Mouse (Mus musculus) hindbrain, embryonic 15.5 days (tissue): ENCODE data around the gene Gna12. TPM values are rescaled to one million over a fixed set of nuclear protein-coding genes. Genes with fewer than 3 reads are reported as not detected.
A peak's percentile ranks its signal among the peaks of the same experiment; 100 is the strongest.

Experiments used
- ATAC-seq: fragments of 200-750 bp; cut with Nextera tagmentation; 2 replicates; pipeline ENCODE4 v1.8.0; 2017; ENCODE audit warnings: low read depth, moderate number of reproducible peaks, moderate TSS enrichment; ENCODE audit not compliant: low FRiP score
- H3K27ac ChIP-seq: fragments of 300-500 bp; sonication (generic); replicated peaks from 2 replicates; pipeline ENCODE4 v1.5.1; 2015; ENCODE audit warnings: mild to moderate bottlenecking, inconsistent platforms
- H3K27me3 ChIP-seq: fragments of 300-500 bp; sonication (generic); 2 replicates; pipeline ENCODE4 v1.6.1; 2015; ENCODE audit warnings: control low read depth, inconsistent platforms
- H3K36me3 ChIP-seq: fragments of 300-500 bp; sonication (generic); 2 replicates; pipeline ENCODE4 v1.6.1; 2015; ENCODE audit warnings: control low read depth, inconsistent platforms
- H3K4me1 ChIP-seq: fragments of 300-500 bp; sonication (generic); replicated peaks from 2 replicates; pipeline ENCODE4 v1.6.1; 2015; ENCODE audit warnings: control low read depth, inconsistent platforms
- H3K4me2 ChIP-seq: fragments of 300-500 bp; sonication (generic); 2 replicates; pipeline ENCODE4 v1.6.1; 2015; ENCODE audit warnings: moderate library complexity, mild to moderate bottlenecking, inconsistent platforms
- H3K4me3 ChIP-seq: fragments of 300-500 bp; sonication (generic); 2 replicates; pipeline ENCODE4 v1.5.1; 2015; ENCODE audit warnings: mild to moderate bottlenecking, inconsistent platforms
- H3K9ac ChIP-seq: fragments of 300-500 bp; sonication (generic); 2 replicates; pipeline ENCODE4 v1.6.1; 2015; ENCODE audit warnings: inconsistent platforms
- H3K9me3 ChIP-seq: fragments of 300-500 bp; sonication (generic); 2 replicates; pipeline ENCODE4 v1.6.1; 2016; ENCODE audit warnings: control low read depth, inconsistent platforms
- WGBS: fragments of 180-500 bp; shearing (Covaris S2); methylation state at CpG from one replicate; pipeline ENCODE4 v1.1.7; 2015; 5-methylcytosine and 5-hydroxymethylcytosine counted together
- polyA plus RNA-seq: library from polyadenylated mRNA; unstranded; fragments of >200 nt; fragmentation: Nextera tagmentation; extraction: Ambion mirVana; gene quantifications from 2 replicates; pipeline ENCODE4 v1.2.1, GENCODE M21; 2015

Gna12 gene
- polyA plus RNA-seq, 1 experiment from 2014 or later, result 70.0 TPM

- H3K4me2 ChIP-seq, result peak overlapping the region; percentile 21; the same call in 1 of the 2 replicates
- no peak overlapping the region for H3K4me3 ChIP-seq
- WGBS, result 22% methylated on average over 9 of the region's 9 CpGs
- H3K9me3 ChIP-seq, result no peaks in the 10 kb centered on the region
- no peaks in the 10 kb centered on the region for H3K36me3 ChIP-seq
- peaks cover 65% of the 10 kb centered on the region for H3K4me1 ChIP-seq
- H3K27ac ChIP-seq, result peak overlapping the region; percentile 84
- H3K9ac ChIP-seq, result no peak overlapping the region
- ATAC-seq, result peak; percentile 69
- no peaks in the 10 kb centered on the region for H3K27me3 ChIP-seq
Measured at GRCm38 (mm10) chr5:140790937-140791877, 39.0 kb downstream of the Gna12 start.

DNA sequence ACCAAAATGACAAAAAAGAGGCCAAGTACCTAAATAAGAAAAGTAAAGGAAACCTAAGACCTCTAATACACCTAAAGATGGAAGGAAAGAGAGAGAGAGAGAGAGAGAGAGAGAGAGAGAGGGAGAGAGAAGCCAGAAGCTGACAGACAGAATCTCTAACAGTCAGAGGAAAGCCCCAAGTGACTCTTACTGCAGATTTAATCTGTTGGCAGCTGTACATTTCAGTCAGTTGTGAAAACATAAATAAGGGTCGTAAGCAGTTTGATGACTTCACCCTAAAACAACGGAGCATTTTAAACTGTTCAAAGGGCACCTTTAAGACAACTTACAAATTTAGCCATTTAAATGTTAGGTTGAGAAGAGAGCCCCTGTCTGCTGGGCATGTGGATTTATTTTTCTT lies 39.8 kb downstream of the Gna12 start:
- H3K4me1 ChIP-seq, result peaks cover 70% of the 10 kb centered on the region

GRCm38 (mm10) chr5:140789561-140789960 lies 40.7 kb downstream of the Gna12 start:
- Histone ChIP-seq H3K9ac (no peak overlapping the region), H3K27me3 (no peaks in the 10 kb centered on the region), H3K4me1 (peaks cover 64% of the 10 kb centered on the region), H3K4me2 (no peak overlapping the region), H3K36me3 (peaks cover 2% of the 10 kb centered on the region), H3K4me3 (no peak overlapping the region), H3K9me3 (no peaks in the 10 kb centered on the region), H3K27ac (peak overlapping the region; percentile 84)
- no peak for ATAC-seq

More for the DNA sequence above, 39.8 kb downstream of the Gna12 start:
- Histone ChIP-seq H3K27me3 (no peaks in the 10 kb centered on the region), H3K9me3 (no peaks in the 10 kb centered on the region), H3K36me3 (no peaks in the 10 kb centered on the region; the same call in 1 of the 2 replicates), H3K4me2 (no peak overlapping the region), H3K4me3 (no peak overlapping the region), H3K27ac (peak overlapping the region; percentile 84), H3K9ac (no peak overlapping the region)
- 39% methylated on average over 2 of the region's 2 CpGs for WGBS
- no peak for ATAC-seq

DNA sequence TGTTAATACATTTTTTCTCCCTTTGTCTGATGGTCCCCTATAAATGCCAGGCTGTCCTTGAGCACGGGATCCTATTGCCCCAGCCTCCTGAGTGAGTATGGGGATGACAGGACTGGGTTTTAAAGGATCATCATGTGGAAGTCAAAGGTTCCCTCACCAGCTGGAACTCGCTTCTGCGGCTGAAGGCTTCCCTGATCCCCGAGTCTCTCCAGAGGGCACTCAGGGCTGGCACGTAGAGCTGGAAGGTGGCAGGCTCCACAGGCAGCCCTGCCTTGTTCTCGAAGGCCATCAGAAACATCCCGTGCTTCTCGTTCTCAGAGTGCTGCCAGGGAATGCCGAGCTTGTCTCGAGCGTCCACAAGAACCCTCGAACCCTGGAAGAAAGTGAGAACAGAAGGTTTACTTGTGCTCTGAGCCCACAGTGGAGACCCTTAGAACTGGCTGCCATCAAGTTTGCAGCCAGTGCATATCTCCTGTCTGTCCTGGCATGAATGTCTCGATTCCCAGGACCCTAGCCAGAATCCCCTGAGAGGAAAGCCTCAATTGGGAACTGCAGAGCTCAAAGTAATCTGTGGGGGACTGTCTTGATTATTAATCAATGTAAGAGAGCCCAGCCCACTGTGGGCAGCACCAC lies 44.9 kb downstream of the Gna12 start:
- Histone ChIP-seq H3K9ac (no peak overlapping the region), H3K27ac (peak overlapping the region; percentile 44; the same call in 1 of the 2 replicates), H3K4me3 (no peak overlapping the region), H3K4me1 (peaks cover 23% of the 10 kb centered on the region), H3K36me3 (peaks cover 26% of the 10 kb centered on the region), H3K27me3 (no peaks in the 10 kb centered on the region), H3K9me3 (no peaks in the 10 kb centered on the region), H3K4me2 (no peak overlapping the region)
- 77% methylated on average over 13 of the region's 13 CpGs for WGBS
- no peak for ATAC-seq

DNA sequence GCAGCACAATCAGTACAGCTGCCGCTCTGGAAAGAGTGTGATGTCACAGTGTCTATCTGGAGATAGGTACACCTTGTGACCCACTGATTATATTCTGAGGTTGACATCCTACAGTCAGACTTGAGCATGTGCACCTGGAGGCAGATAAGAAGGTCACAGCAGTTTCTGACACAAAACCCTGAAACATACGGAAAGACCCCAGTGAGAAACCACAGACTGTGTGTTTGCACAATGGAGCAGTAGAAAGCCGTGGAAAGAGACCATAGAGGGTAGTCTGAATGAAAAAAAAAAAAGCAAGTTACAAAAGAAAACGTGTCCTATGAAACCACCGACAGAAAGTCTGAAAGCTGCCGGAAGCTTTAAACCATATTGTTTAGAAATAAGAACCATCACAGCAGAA lies 45.9 kb downstream of the Gna12 start:
- 90% methylated on average over 6 of the region's 6 CpGs for WGBS
- H3K27ac ChIP-seq, result no peak overlapping the region
- ATAC-seq, result no peak
- H3K9ac ChIP-seq, result no peak overlapping the region
- no peaks in the 10 kb centered on the region for H3K27me3 ChIP-seq
- peaks cover 28% of the 10 kb centered on the region for H3K36me3 ChIP-seq
- H3K4me2 ChIP-seq, result no peak overlapping the region
- H3K4me1 ChIP-seq, result peaks cover 14% of the 10 kb centered on the region; the same call in 1 of the 2 replicates
- no peak overlapping the region for H3K4me3 ChIP-seq
- no peaks in the 10 kb centered on the region for H3K9me3 ChIP-seq

DNA sequence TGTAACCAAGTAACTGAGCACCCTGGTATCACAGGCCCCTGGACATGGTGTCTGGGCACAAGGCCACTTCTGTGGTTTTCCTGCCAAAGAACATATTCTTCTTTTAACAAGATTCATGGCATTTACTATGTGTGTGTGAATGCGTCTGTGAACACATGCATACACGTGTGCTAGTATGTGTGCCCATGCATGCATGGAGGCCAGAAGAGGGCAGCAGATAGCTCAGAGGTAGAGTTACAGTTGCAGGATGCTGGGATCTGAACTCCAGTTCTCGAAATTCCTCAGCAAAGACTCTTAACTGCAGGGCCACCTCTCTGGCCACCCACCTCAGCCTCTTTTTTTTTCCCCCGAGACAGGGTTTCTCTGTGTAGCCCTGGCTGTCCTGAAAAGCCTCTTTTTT lies 46.7 kb downstream of the Gna12 start:
- Histone ChIP-seq H3K9ac (no peak overlapping the region), H3K4me1 (0 out of 2 replicates have a peak, but pooled peaks cover 8% of the 10 kb centered on the region), H3K4me2 (no peak overlapping the region), H3K27me3 (no peaks in the 10 kb centered on the region), H3K36me3 (peaks cover 28% of the 10 kb centered on the region), H3K27ac (no peak overlapping the region), H3K4me3 (no peak overlapping the region), H3K9me3 (no peaks in the 10 kb centered on the region)
- 91% methylated on average over 4 of the region's 4 CpGs for WGBS
- ATAC-seq, result no peak

DNA sequence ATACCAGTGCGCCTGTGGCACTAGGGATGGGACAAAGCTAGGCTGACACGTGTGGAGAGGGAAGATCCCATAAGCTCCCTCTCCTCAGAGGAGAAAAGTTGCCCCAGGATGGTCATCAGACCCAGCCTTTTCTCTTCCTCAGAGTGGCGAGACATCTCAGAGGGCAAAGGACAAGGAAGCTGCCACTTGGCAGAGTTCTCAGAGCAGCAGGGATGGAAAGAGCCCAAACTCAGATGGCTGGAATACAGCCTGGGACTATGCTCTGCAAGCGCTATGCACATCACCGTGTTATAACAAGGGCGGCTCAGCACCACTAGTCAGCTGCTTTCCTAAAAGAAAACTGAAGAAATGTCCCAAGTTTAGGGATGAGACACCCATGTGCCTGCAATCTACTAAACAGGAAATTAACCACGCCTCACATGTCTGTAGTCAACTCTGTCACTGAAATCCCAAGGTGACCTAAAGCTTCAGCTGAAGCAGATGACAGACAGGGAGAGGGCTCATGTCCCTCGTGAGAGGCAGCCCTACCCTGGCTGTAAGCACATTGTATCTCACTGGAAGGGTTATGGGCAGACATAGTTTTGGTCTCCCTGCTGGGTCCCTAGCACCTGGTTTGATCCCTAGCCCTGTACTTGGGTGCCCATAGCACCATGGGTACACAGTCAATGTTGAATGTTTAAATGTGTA lies 48.2 kb downstream of the Gna12 start:
- no peak overlapping the region for H3K9ac ChIP-seq
- no peak overlapping the region for H3K4me3 ChIP-seq
- H3K4me2 ChIP-seq, result no peak overlapping the region
- WGBS, result 90% methylated on average over 8 of the region's 8 CpGs
- peaks cover 30% of the 10 kb centered on the region for H3K36me3 ChIP-seq
- no peak for ATAC-seq
- no peaks in the 10 kb centered on the region for H3K9me3 ChIP-seq
- no peak overlapping the region for H3K27ac ChIP-seq
- no peaks in the 10 kb centered on the region for H3K27me3 ChIP-seq
- H3K4me1 ChIP-seq, result 0 out of 2 replicates have a peak, but pooled peaks cover 8% of the 10 kb centered on the region

DNA sequence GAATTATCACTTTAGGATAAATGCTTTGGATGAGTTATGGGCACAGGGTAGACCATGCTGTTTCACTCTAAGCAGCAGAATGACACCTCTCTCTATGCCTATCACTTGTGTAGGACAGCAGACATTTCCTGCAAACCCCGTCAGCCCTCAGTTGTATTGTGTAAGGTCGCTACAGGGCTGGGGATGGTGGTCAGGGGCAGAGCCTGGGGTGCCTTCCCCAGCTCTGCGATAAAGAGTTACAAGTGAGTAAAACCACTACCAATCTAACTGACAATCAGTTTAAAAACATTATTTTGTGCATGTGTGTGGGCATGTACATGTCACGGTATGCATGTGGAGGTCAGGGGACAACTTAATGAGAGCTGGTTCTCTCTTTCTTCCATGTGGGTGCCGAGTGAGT lies 49.1 kb downstream of the Gna12 start:
- Histone ChIP-seq H3K4me1 (0 out of 2 replicates have a peak, but pooled peaks cover 11% of the 10 kb centered on the region), H3K4me2 (no peak overlapping the region), H3K4me3 (no peak overlapping the region), H3K27ac (no peak overlapping the region), H3K9me3 (no peaks in the 10 kb centered on the region), H3K36me3 (peaks cover 31% of the 10 kb centered on the region), H3K9ac (no peak overlapping the region), H3K27me3 (no peaks in the 10 kb centered on the region)
- no peak for ATAC-seq
- 85% methylated on average over 5 of the region's 5 CpGs for WGBS

DNA sequence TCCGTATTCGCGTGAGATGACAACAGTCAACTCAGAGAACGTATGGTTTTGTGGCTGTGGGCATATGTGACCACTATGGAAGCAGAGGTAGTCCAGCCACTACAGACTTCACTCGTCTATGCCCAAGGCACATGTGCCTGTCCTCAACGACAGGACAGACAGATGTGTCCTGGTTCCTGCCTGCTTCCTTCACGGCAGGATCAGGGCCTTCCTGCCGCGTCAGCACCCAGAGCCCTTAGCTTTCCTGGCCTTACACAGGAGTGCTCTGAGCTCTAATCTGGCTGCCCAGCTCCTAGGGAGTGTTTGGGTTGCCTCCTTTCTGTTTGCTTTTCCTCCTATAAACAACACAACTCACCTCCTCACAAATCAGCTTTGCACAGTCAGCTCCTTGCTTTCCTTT lies 53.3 kb downstream of the Gna12 start:
- no peak overlapping the region for H3K4me2 ChIP-seq
- H3K4me3 ChIP-seq, result no peak overlapping the region
- H3K27ac ChIP-seq, result no peak overlapping the region
- no peak for ATAC-seq
- H3K4me1 ChIP-seq, result peaks cover 9% of the 10 kb centered on the region
- H3K27me3 ChIP-seq, result no peaks in the 10 kb centered on the region
- no peak overlapping the region for H3K9ac ChIP-seq
- 76% methylated on average over 9 of the region's 9 CpGs for WGBS
- H3K9me3 ChIP-seq, result no peaks in the 10 kb centered on the region
- peaks cover 9% of the 10 kb centered on the region for H3K36me3 ChIP-seq

- 89% methylated on average over 4 of the region's 4 CpGs for WGBS
- no peak overlapping the region for H3K4me2 ChIP-seq
- no peak for ATAC-seq
- no peaks in the 10 kb centered on the region for H3K27me3 ChIP-seq
- no peak overlapping the region for H3K27ac ChIP-seq
- H3K36me3 ChIP-seq, result 0 out of 2 replicates have a peak, but pooled peaks cover 3% of the 10 kb centered on the region
- no peak overlapping the region for H3K9ac ChIP-seq
- H3K9me3 ChIP-seq, result no peaks in the 10 kb centered on the region
- no peak overlapping the region for H3K4me3 ChIP-seq
- H3K4me1 ChIP-seq, result peaks cover 21% of the 10 kb centered on the region
Measured at GRCm38 (mm10) chr5:140775111-140775510, 55.1 kb downstream of the Gna12 start.

GRCm38 (mm10) chr5:140772158-140772557 lies 58.1 kb downstream of the Gna12 start:
- peak overlapping the region; percentile 79 for H3K27ac ChIP-seq
- H3K27me3 ChIP-seq, result no peaks in the 10 kb centered on the region
- 70% methylated on average over 7 of the region's 7 CpGs for WGBS
- no peak overlapping the region for H3K4me3 ChIP-seq
- no peaks in the 10 kb centered on the region for H3K9me3 ChIP-seq
- no peak for ATAC-seq
- H3K36me3 ChIP-seq, result 0 out of 2 replicates have a peak, but pooled peaks cover 1% of the 10 kb centered on the region
- no peak overlapping the region for H3K9ac ChIP-seq
- H3K4me2 ChIP-seq, result no peak overlapping the region
- H3K4me1 ChIP-seq, result peaks cover 47% of the 10 kb centered on the region

- Histone ChIP-seq H3K9ac (no peak overlapping the region), H3K4me1 (peaks cover 46% of the 10 kb centered on the region)
Measured at GRCm38 (mm10) chr5:140771612-140772011, 58.6 kb downstream of the Gna12 start.

More at GRCm38 (mm10) chr5:140771612-140772011, 58.6 kb downstream of the Gna12 start:
- H3K27ac ChIP-seq, result peak overlapping the region; percentile 79
- no peaks in the 10 kb centered on the region for H3K9me3 ChIP-seq
- H3K36me3 ChIP-seq, result no peaks in the 10 kb centered on the region
- no peak for ATAC-seq
- H3K4me2 ChIP-seq, result no peak overlapping the region
- no peaks in the 10 kb centered on the region for H3K27me3 ChIP-seq
- WGBS, result 40% methylated on average over 6 of the region's 6 CpGs
- no peak overlapping the region for H3K4me3 ChIP-seq
